Mouse (Mus musculus) lung, postnatal 10 days (tissue): ENCODE data around the gene Anks1.
A peak's percentile ranks its signal among the peaks of the same experiment; 100 is the strongest.

Experiments used
- DNase-seq: peaks from one replicate; pipeline ENCODE4 v3.0.0; 2021

The Anks1 gene

DNA sequence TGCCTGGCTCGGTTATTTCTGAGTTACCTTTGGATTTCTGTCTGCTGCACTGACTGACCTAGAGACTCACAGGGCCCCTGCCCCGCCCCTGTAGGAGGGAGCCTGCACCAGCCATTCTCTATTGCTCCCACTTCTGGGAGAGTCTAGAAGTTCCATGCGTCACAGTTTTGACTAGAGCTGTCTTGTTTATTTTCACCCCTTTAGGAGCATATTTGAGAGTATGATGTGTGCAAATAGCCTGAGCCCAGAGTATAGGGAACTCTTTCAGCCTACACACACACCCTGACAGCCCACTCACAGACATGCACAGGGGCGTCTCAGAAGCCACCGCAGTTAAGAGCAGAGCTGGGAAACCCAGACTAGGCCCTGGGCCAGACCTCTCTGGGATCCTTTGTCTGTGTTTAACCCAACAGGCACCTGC is 116.4 kb downstream of the Anks1 start:
- DNase-seq, result peak; percentile 85

DNA sequence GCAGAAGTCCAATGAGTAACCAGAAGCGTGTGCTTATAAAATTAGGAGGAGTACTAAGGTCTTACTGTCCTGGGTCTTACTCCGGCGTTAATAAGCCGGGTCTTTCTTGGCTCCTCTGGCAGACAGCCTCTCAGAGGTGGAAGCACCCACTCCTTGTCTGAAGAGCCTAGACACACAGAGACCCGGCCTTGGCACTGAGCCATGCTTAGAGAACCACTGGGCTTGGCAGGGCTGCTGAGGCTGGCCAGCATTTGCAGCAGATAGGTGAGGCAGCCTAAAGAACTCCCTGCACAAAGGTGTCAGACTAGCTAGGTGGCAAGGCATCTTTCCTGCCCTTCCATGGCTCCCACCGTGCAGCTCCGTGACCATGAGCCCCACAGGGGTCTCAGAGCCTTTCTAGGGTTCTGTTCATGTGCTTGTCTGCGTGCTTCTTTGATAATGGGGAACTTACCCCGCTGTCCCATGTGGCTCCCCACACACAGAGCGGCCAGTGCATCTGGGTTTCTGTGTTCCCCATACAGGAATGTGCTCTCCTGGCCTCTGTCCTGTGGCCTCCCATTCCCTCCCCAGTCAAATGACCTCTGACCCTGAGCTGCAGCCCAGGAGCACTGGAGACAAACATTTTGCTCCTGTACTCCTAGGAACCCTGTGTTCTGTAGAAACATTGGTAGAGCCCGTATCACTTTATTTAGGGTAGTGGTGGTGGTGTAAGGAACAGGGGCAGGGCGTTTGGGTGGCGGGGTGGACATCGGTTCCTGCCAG is 117.2 kb downstream of the Anks1 start:
- peak; percentile 82 for DNase-seq

DNA sequence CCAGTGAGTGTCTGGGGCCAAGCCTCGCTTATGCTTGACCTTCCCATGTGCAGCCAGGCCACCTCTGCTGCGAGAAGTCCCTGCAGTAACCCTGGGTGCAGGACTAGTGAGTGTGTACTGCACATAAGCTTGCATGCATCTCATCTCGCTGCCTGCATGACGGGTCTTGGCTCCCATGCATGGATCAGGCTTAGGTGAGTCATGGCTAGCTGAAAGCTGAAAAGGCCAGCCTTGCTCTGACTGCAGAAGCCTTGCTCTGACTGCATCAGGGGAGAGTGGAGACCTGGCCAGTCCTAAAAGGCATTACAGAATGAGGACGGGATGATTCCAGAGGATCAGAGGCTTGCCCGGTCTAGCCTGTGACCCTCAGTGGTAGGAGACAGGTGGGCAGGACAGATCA is 118.1 kb downstream of the Anks1 start:
- no peak for DNase-seq

DNA sequence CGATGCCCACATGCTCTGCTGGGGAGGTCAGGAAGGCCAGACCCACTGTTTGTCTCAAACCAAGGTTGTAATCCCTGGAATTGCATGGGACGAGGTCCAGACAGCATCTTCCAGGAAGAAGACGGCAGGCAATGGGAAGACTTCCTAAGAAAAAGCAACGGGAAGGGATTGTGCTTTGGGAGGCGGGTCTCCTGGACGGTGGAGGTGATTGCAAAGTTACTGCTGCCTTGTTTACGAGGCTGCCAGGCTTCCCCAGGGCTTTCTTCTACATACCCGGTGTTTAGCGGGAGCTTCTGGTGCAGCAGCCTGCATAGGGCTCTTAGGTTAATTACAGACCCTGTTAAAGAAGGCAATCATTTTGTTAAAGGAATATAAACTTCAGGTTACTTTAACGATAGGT is 119.1 kb downstream of the Anks1 start:
- DNase-seq, result no peak

DNA sequence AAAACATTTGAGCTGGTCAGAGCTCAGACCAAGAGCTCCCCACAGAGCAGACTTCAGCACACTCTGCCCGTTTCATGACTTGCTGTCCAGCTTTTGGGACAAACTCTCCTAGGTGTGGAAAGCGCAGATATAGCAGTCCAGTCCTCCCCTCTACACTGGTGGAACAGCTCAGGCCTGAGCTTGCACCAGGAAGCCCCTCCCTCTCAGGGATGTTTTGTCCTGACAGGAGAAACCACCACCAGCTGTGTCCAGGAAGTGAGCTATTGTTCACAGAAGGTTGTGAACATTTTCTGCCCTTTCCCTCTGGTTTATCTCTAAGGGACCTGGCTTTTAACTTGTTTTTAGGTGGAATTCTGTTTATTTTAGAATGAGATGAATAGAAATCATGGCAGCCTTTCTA is 120.2 kb downstream of the Anks1 start:
- DNase-seq, result peak; percentile 71

DNA sequence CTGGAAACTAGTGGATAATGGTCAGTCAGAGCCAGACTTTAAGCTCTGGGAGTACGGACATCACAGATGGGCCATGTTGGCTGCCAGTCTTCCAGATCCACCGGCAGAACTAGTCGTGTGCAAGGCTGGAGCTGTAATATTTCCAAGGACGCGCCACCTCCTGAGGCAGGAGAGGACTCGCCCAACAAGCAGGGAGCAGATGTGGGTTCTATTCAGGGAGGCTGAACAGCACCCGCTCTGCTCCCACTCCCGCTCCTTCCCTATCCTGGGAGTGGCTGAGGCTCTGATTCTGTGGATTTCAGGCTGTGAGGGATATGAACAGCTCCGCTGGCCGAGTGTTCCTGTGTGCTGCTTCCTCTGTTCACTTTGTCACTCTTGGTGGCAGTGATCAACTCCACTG is 121.3 kb downstream of the Anks1 start:
- no peak for DNase-seq

DNA sequence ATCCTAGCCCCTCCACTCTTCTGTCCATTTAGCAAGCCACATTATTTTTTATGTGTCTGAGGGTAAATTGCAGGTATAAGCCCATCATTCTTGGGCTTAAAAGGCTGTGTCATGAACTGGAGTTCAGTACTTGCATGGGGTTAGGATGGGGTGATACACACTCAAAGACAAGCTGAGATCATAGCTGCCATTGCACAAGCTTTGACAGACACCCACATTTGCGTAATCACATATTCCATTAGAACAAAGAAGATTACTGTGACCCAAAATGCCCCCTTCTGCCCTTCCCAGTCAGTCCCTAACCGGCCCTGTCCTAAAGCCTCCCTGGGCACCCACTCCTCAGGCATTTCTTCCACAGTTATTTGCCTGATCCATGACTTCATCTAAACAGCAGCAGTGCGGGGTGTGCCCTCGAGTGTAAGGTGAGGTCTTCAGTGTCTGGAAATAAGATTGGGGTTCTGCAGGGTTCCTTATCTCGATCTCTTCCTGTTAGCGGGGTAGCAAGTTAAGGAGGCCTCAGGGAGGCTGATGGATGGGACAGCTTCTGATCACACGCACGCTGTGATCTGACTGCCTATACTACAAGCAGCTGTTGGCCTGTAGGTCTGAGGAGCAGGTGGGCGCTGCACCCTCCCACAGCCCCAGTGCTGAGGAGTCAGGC is 122.3 kb downstream of the Anks1 start:
- DNase-seq, result no peak

DNA sequence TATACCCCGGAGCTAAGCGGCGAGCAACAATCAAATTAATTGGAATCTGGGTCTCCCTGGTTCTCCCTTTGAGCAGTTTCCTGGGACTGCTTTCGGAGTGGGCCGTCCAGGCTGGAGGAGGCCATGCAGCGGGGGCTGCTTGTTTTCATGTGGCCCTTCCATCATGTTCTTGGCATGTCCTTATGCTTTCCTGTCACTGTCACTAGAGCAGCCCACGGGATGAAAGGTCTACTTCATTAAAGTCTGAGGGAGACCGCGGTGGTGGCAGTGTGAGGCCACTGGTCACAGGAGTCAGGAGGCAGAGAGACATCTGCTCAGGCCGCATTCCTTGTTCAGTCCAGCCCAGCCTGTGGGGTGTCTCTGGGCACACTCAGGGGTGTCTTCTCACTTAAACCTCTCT is 123.1 kb downstream of the Anks1 start:
- no peak for DNase-seq

DNA sequence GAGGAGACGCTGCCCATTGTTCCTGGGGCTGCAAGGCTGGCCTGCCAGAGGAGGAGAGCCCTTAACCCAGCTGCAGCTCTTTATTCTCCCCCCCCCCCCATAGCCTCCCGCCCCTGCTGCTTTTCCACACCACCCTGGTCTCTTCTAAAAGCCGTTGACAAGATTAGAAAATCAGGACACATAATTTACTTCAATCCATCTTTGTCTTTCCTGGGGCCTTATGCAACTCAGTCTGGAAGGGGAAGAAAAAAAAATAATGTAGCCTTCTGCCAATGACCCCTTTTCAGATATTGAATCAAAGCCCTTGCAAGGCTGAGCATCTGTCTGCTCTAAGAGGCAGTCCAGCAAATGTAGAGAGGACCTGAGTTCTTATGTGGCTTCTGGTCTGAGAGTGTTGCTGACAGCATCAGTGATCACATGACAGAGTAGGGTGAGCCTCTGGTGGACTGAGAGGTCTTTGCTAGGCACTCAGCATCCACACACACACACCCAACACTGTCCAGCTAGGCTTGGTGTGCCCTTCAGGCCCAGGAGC is 124.0 kb downstream of the Anks1 start:
- DNase-seq, result no peak

DNA sequence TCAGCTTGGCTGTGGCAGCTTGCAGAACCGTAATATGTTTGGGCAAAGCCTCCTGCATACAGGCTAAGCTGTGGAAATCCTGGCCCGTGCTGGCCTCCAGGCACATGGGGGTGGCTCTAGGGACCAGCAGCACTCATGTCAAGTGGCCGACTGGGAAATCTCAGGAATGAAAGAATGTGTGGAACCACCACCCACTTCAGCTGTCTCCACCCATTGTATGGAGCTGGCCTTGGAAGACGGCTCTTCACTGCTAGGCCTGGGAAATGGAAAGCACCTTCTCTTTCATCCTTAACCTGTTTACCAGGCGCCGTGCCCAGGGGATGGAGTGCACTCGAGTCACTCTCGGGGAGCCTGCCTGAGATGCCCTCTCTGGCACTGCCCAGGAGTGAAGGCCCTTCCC is 125.9 kb downstream of the Anks1 start:
- peak; percentile 83 for DNase-seq

DNA sequence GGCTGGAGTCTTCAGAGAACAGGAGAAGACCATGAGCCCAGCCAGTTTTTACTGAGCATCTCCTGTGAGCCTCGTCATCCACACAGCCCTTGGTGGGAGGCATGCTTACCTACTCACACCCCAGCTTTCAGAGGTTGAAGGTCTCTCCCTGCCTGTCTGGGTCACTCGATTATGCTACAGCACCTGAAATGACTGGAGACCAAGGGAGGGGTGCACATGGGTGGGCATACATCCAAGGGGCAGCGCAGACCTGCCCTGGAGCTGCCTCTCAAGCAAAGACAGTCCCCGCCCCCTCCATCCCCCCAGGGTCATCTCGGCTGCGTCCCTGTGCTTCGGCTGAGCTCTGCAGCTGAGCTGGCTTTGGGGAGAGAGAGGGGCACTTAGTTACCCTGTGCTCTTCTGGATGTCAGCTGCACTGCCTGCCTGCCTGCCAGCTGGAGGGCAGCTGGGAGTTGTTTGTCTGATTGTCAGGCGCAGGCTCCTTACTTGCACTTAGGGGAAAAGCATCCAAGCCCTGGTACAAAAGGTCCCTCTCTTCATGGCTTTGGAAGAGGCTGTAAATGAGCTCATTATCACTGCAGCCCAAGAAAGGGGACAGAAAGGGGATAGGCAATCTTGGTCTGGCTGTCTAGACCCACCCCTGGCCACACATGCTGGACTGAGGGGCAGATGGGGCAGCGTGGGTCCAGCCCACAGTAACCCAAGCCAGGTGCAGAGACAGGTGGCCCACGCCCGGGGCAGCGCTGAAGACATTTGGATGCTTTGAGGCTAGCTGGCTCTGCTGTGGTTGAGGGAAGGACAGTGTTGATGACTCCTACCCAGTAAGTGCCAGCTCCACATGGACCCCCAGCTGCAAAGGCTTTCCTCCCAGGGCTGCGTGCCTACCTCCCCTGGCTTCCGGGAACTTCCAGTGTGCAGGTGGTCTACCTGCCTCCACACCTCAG is 128.0 kb downstream of the Anks1 start:
- DNase-seq, result no peak

DNA sequence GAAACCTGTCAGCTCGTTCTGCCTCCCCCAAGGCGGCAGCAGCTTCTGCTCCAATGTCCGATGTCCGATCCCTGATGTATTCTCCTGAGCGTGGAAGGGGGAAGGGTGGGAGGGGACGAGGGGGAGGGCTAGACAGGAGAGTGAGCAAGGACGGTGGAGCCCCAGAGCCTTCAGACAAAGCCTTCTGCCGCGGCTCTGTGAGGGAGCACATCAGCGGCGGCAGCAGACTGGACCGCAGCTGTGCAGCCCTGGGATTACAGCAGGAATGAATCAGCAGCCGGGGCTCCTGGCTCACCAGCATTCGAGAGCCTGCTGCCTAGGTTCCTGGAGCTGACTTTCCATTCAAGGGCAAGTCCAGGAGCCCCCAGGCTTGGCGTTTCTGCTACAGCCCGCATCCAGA is 131.5 kb downstream of the Anks1 start:
- DNase-seq, result no peak

DNA sequence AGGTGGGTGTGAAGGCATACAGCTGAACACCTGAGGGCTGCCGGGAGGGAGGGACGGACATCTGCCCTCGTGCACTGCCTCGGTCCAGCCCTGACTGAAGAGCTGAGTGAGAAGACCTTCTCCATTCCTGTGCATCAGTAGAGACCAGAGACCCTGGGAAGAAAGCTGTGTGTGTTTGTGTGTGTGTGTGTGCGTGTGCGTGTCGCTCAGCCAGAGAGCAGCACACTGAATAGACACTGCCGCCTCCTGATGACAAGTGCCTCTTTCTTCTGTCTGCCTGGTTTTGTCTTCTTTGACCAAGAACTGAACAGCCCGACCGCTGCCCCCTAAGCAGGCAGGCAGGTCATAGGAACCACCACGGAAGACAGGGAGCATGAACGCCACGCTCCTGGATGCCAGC is 132.2 kb downstream of the Anks1 start:
- DNase-seq, result no peak

DNA sequence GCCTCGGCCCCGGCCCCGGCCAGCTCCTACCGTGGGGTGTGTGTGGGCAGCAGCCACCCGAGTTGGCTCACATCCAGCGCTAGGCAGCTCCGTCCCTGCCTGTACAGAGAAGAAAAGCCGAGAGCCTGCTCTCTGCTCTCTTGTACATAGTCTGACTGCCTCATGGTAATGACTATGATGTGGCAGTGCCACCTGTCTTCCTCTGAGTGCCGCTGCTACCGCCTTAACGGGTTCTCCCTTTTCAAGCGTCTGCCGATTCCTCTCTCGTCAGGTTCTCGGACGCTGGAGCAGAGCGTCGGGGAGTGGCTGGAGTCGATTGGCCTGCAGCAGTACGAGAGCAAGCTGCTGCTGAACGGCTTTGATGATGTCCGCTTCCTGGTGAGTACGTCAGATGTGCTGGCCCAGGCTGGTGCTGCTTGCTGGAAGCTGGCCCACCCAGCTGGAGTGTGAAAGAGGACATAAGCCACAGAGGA is 133.2 kb downstream of the Anks1 start:
- peak; percentile 73 for DNase-seq

DNA sequence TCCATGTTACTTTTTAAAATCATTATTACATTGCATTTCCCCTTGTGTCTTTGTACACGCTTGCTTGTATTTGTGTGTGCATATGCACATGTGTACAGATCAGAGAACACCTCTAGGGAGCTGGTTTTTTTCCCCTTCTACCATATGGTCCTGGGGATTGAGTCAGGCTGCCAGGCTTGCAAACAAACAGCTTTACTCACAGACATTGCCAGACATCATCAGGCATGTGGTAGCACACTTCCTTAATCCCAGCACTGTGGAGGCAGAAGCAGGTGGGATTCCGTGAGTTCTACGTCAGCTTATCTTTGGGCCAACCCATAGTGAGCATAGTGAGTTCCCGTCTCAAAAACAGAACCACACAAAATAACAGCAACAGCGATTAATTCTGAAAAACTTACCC is 137.9 kb downstream of the Anks1 start:
- DNase-seq, result no peak

DNA sequence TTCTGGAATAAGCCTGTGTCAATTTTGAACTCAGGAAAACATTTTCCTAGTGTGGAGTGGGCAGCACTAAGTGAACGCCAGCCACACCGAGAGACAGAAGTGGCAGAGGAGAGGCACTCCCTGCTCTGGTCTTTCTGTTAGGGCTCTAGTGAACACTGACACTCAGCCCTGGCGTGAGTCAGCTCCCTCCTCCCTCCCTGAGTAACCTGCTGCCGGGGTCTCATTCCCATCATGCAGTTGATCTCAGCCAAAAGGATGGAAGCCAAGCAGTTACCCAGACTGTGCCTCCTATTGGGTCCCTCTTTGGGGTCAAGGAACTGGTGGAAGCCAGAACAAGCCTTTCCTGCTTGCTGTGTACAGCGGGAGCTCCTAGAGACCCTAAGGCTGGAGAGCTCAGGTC is 138.4 kb downstream of the Anks1 start:
- no peak for DNase-seq

DNA sequence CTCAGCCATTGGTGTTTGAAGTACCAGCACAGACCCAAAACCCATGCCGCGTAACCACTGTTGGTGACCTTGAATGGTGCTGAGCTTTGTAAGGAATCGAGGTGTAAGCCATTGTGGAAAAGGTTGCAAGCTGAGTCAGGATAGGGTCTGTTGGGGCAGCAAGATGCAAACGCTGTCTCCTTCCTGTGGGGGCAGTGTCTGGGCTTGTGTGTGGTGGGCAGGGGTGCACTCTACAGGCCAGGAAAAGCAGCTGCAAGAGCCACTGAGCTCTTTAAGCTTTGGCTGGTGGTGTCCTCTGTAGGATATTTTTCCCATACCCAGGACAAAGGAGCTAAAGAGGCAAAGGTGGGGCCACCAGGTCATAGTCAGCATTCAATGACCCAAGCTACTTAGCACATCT is 139.3 kb downstream of the Anks1 start:
- DNase-seq, result peak; percentile 75

DNA sequence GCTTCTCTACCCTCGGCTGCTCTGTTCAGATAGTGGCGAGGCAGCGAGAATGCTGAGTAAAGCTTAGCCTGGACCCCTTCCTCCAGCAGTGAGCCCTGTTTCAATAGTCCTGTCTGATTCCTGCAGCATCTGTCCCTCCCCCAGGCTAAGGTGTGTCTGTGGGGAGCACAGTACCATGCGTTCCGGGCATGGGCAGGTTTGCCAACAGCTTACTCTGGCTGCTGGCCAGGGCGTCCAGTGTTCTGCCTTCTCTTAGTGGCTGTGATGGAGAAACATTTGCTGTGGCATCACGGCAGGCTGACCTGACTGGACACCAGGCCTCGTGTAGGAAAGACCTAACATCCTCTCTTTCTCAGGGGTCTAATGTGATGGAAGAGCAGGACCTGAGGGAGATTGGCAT is 141.1 kb downstream of the Anks1 start:
- DNase-seq, result no peak

DNA sequence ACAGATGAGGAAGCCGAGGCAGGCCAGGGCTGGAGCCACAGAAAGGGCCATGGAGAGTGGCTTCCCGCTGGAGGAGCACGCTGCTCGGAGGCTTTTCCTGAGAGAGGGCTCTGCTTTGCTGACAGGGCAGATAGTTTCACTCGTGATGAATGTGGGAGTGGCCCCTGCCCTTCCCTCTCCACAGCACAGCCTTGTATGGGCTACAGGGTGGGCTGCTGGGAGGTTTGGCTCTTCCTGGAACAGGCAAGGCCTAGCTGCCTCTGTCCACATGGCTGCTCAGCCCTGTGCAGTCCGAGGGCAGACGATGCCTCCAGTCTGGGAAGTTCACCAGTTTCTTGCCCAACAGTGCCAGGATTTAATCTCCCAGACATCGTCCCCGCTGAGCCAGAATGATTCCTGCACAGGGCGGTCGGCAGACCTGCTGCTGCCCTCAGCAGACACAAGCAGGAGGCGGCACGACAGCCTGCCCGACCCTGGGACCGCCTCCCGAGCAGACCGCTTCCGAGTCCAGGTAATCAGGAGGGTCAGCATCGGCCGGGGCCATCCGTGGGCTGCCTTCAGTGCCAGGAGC is 143.3 kb downstream of the Anks1 start:
- DNase-seq, result no peak

DNA sequence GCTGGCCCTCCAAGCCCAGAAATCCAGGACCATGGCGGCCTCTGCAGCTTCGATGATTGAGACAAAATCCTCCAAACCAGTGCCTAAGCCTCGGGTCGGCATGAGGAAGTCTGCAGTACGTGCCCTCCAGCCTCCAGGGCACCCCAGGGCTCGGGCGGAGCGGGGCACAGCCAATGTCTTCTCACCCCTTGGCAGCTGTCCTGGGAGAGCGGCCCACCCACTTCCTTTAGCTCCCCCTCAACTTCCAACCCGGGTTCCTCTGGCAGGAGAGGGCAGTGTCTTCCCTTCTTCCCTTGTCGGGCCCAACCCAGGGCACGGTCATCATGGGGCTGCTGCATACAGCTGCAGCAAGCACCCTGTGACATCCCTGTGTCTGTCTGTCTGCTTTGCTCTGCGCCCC is 149.2 kb downstream of the Anks1 start:
- peak; percentile 54 for DNase-seq

DNA sequence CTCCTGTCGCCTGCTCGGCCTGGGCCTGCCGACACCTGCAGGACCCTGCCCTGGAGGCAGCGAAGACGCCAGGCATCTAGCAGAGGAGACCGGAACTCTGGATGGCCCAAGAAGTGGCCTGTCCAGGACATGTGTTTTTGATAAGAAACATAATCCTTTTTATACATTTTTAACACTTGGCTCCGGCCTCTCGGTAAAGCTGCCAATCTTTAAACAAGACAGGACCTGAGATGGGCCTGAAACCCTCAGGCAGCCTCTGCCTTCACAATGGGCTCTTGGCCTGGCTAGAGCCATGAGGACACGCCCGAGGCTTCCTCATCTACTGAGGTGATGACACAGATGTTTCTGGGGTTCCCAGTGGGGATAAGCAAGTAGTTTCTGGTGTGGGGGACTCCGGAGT is 151.6 kb downstream of the Anks1 start:
- no peak for DNase-seq

DNA sequence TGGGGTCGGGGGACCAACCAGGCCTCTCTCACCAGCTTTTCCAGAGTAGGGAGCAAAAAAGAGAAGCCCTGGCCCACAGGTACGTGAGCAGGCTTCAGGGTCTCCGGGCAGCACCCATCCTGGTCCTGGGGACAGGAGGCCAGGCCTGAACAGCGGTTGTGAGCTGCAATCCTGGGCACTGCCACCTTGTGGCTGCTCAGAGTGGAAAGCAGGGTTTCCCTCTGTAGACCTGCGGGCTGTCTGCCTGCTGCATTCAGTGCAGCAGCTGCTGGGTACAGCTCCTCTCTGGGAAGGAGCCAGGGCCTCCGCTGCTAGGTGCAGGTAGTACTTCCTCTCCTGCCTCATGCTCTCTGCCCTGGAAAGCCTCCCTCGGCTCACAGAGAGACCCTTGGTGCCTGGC is 152.4 kb downstream of the Anks1 start:
- DNase-seq, result peak; percentile 53

DNA sequence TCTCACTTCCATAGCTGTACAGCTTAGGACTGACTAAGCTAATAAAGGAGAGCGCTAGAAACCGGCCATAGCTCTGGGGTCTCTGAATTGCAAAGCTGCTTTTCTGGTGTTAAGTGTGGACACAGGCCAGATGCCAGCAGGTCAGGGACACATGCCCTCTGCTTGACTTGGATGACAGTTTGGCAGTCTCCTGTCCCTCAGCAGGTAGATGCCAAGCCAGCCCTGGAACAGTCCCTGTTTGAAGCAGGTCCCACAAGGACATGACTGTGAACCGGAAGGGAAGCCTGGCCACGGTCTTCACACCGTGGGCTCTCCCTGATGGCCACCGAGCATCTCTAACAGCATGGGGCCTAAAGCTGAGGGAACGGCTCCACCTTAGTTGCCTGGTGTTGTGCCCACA is 153.6 kb downstream of the Anks1 start:
- no peak for DNase-seq
